Mouse (Mus musculus) neutrophil, adult 5-6 weeks (primary cell): ENCODE measurements around the gene Rnf11. TPM values are rescaled to one million over a fixed set of nuclear protein-coding genes. Genes with fewer than 3 reads are reported as not detected.
"Not testable (repeated sequence)": the region's sequence is repeated elsewhere in the genome, so short reads cannot be mapped to it uniquely, and the experiment has no call there.

ENCODE experiments used
- ATAC-seq: fragments of 151-379, 151-347 bp; 2 replicates; pipeline ENCODE4 v1.8.0; 2017; ENCODE audit warnings: mild to moderate bottlenecking, moderate TSS enrichment; ENCODE audit not compliant: insufficient number of reproducible peaks, poor library complexity, low FRiP score, severe bottlenecking; ENCODE audit errors: extremely low read depth
- total RNA-seq: library from RNA; stranded (forward); fragments of 200-1000 nt; gene quantifications from 2 replicates; pipeline ENCODE4 v1.2.3, GENCODE M21; 2017

Rnf11 gene
- total RNA-seq, 1 experiment from 2014 or later = 125 TPM

DNA sequence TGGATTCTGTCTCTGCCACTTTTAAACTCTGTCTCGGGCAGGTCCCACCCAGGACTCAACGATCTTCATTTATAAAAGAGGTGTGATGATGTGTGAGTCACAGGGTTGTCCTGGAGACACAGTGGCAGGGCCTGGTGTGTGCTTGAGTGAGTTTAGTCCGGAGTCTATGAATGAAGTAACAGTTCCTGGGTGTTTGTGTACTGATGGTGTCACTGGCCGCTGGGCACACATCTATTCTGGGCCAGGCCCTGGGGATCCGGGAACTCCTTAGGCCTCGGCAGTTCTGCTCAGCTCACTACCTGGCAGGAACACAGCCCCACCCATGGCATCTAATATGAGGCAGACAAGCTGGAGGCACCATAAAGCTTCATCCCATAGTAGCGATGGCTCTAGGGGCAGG lies 62.9 kb downstream of the Rnf11 start:
- ATAC-seq = no peak

GRCm38 (mm10) chr4:109420138-109420795 lies 64.3 kb downstream of the Rnf11 start:
- no peak for ATAC-seq

- ATAC-seq = no peak
Measured at GRCm38 (mm10) chr4:109419563-109419962, 65.0 kb downstream of the Rnf11 start.

GRCm38 (mm10) chr4:109419017-109419416 lies 65.5 kb downstream of the Rnf11 start:
- ATAC-seq = no peak

GRCm38 (mm10) chr4:109417998-109418397 lies 66.5 kb downstream of the Rnf11 start:
- no peak for ATAC-seq

- no peak for ATAC-seq
Measured at GRCm38 (mm10) chr4:109412233-109412632, 72.3 kb downstream of the Rnf11 start.

DNA sequence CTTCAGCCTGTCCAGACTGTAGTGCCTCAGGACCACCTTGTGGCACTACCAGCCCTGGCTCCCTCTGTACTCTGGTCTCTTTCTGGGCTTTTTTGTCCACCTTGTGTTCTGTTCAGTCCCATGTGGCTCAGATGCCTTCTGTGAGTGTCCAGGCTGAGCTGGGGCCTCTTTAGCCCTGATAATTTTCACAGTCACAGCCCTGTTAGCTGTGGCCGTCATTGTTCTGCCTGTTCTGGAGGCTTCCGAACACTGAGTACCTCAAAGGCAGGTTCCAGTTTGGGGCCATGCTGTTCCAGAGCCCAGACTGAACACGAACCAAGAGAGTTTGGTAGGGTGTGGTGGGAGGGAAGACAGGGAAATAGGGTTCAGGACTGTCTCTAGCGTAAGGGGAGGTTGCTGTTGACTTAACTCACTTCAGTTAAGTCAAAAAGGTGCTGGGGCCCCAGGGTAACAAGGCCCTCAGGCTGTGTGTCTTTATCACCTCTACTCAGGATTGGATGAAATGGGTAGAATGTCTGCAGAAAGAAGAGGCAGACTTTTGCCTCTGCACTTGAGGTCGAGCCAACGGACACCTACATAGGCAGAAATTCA lies 73.1 kb downstream of the Rnf11 start:
- no peak for ATAC-seq

DNA sequence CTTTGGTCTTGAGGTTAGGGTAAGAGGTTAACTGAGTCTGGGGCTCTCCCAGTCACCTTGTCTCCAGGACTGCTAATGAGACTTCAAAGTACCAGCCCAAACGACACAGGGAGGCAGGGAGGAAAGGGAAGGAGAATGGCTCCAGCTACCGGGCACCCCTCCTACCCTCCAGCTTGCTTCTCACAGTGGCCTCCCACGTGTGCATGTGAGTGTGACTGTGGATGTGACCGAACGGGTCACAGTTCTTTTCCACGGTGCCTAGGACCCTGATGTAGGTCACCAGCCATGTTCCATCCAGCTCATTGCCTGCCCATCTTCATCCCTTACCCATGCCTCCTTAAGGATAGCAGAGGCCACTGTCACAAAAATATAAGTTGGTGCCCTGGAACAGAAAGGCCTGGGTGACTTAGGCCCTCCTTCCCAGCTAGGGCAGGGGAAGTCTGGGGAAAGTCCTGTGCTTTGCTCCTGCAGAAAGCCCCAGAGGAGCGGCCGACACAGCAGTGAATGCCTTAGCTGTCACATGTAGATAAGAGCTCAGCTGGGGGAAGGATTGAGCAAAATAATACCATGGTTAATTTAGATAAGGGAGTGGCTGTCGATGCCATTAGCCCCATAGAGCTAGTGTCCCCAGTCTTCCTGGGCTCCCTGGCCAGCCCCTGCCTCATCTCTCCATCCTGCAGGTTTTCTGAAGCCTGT lies 73.7 kb downstream of the Rnf11 start:
- ATAC-seq = no peak

GRCm38 (mm10) chr4:109407701-109408485 lies 76.6 kb downstream of the Rnf11 start:
- no peak for ATAC-seq

- ATAC-seq = no peak
Measured at GRCm38 (mm10) chr4:109407176-109407520, 77.4 kb downstream of the Rnf11 start.

DNA sequence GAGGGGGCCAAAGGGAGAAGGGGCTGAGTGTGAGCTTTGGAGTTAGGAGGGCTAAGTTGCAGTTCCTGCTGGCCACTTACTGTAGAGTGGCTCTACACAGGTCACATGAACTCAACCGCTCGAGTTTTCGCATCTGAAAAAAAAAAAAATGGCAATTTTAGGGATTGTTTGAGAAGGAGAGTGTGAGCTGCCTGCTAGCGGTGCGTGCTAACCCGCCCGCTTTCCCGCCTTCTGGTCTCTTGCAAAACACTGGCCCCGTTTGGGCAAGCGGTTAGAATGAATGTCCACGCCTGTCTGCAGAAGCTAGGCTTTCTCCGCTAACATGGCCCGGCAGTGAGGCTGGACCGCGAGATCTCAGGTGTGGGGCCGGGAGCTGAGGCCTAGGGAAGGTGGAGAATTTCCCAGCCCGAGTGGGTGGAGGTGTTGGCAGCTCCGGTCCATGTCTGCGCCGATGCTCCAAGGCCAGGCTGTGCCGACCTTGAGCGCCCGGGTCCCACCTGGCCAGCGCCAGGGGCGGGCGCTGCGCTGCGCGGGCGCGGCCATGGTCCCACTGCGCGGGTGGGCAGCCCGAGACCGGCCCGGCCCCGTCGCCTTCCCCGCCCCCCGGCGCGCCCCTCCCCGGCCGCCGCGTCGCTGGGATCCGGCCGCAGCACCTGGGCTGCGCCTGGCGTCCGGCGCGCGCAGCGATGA lies 77.9 kb downstream of the Rnf11 start, which contains the start of gene Ttc39a:
TSS of gene Ttc39a (plus strand) at position 138 of the 690 bp plus-strand sequence.
- no peak for ATAC-seq

DNA sequence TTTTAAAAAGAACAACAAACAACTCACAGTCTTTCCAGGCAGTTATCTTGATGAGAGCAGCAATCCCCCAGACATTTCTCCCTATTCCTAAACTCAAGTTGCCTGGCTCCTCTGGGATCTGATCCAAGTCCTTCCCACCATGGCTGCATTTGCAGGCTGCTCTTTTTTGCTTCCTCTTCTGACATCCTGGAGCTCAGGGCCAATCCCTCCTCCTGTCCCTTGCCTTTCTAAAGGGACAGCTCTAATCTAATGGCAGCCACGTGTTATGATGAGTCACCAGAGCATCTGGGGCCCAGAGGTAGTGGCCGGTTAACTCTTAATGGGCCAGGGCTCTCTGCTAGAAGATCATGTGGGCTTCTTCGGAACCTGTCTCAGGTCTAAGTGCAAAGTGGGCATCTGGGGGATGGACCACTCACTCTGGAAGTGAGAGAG lies 78.5 kb downstream of the Rnf11 start:
- no peak for ATAC-seq

- no peak for ATAC-seq
Measured at GRCm38 (mm10) chr4:109405415-109405814, 79.1 kb downstream of the Rnf11 start.

DNA sequence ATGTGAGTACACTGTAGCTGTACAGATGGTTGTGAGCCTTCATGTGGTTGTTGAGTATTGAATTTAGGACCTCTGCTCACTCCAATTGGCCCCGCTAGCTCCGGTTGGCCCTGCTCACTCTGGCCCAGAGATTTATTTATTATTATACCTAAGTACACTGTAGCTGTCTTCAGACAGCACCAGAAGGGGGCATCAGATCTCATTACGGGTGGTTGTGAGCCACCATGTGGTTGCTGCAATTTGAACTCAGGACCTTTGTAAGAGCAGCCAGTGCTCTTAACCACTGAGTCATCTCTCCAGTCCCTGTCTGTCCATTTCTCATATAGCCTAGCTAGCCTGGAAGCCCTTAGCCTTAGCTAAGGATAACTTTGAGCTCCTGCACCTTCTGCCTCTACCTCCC lies 79.6 kb downstream of the Rnf11 start:
- not testable (repeated sequence) for ATAC-seq

- ATAC-seq = no peak
Measured at GRCm38 (mm10) chr4:109401176-109401689, 83.3 kb downstream of the Rnf11 start.
